Mouse (Mus musculus) neural tube, embryonic 14.5 days (tissue): ENCODE results near the gene Trim50. TPM values are rescaled to one million over a fixed set of nuclear protein-coding genes. Genes with fewer than 3 reads are reported as not detected.

Experiments
- ATAC-seq: fragments of 200-750 bp; cut with Nextera tagmentation; 2 replicates; pipeline ENCODE4 v1.8.0; 2017; ENCODE audit warnings: low read depth, mild to moderate bottlenecking, moderate TSS enrichment, moderate library complexity
- H3K27ac ChIP-seq: fragments of 300-500 bp; sonication (generic); 2 replicates; pipeline ENCODE4 v1.5.1; 2014; ENCODE audit warnings: low read depth, mild to moderate bottlenecking, control low read depth, low read length, moderate library complexity, mixed read lengths
- H3K27me3 ChIP-seq: fragments of 300-500 bp; sonication (generic); 2 replicates; pipeline ENCODE4 v1.6.1; 2014; ENCODE audit warnings: low read length; ENCODE audit not compliant: control insufficient read depth, insufficient read depth
- H3K36me3 ChIP-seq: fragments of 300-500 bp; sonication (generic); 2 replicates; pipeline ENCODE4 v1.6.1; 2014; ENCODE audit warnings: low read length, mixed read lengths; ENCODE audit not compliant: control insufficient read depth, insufficient read depth
- H3K4me1 ChIP-seq: fragments of 300-500 bp; sonication (generic); 2 replicates; pipeline ENCODE4 v1.6.1; 2014; ENCODE audit warnings: low read length; ENCODE audit not compliant: control insufficient read depth, insufficient read depth
- H3K4me2 ChIP-seq: fragments of 300-500 bp; sonication (generic); 2 replicates; pipeline ENCODE4 v1.6.1; 2014; ENCODE audit warnings: mild to moderate bottlenecking, low read depth, low read length, control low read depth
- H3K4me3 ChIP-seq: fragments of 300-500 bp; sonication (generic); 2 replicates; pipeline ENCODE4 v1.5.1; 2014; ENCODE audit warnings: low read depth, low read length, control low read depth, mixed read lengths
- H3K9ac ChIP-seq: fragments of 300-500 bp; sonication (generic); replicated peaks from 2 replicates; pipeline ENCODE4 v1.6.1; 2014; ENCODE audit warnings: low read depth, mild to moderate bottlenecking, control low read depth, low read length, mixed read lengths
- H3K9me3 ChIP-seq: fragments of 300-500 bp; sonication (generic); 2 replicates; pipeline ENCODE4 v1.6.1; 2016; ENCODE audit warnings: low read length; ENCODE audit not compliant: control insufficient read depth
- WGBS: fragments of 180-500 bp; shearing (Covaris S2); extraction: QIAGEN DNeasy Blood & Tissue Kit; methylation state at CpG from one replicate; pipeline ENCODE4 v1.1.7; 2014; 5-methylcytosine and 5-hydroxymethylcytosine counted together
- polyA plus RNA-seq: library from polyadenylated mRNA; unstranded; fragments of >200 nt; fragmentation: Nextera tagmentation; extraction: Ambion mirVana; gene quantifications from 2 replicates; pipeline ENCODE4 v1.2.1, GENCODE M21; 2014

Trim50 gene
- polyA plus RNA-seq, 1 experiment from 2014 or later, result not detected

GRCm38 (mm10) chr5:135337575-135337974, 15.5 kb upstream of the Trim50 start:
- WGBS, result 61% methylated on average over 3 of the region's 3 CpGs
- Histone ChIP-seq H3K9me3 (no peaks in the 10 kb centered on the region), H3K4me2 (no peak overlapping the region), H3K4me1 (no peaks in the 10 kb centered on the region), H3K9ac (no peak overlapping the region), H3K27ac (no peak overlapping the region), H3K27me3 (no peaks in the 10 kb centered on the region), H3K36me3 (no peaks in the 10 kb centered on the region), H3K4me3 (no peak overlapping the region)
- ATAC-seq, result no peak

GRCm38 (mm10) chr5:135345989-135346388, 7.1 kb upstream of the Trim50 start:
- H3K9ac ChIP-seq, result no peak overlapping the region
- WGBS, result 78% methylated on average over 7 of the region's 7 CpGs
- no peak overlapping the region for H3K4me3 ChIP-seq
- H3K27ac ChIP-seq, result no peak overlapping the region
- no peaks in the 10 kb centered on the region for H3K27me3 ChIP-seq
- H3K36me3 ChIP-seq, result no peaks in the 10 kb centered on the region
- no peak for ATAC-seq
- no peaks in the 10 kb centered on the region; the same call in 1 of the 2 replicates for H3K9me3 ChIP-seq
- H3K4me1 ChIP-seq, result no peaks in the 10 kb centered on the region
- H3K4me2 ChIP-seq, result no peak overlapping the region

GRCm38 (mm10) chr5:135346430-135346829, 6.7 kb upstream of the Trim50 start:
- no peak overlapping the region for H3K4me2 ChIP-seq
- H3K9me3 ChIP-seq, result no peaks in the 10 kb centered on the region; the same call in 1 of the 2 replicates
- no peak overlapping the region for H3K9ac ChIP-seq
- WGBS, result 15% methylated on average over 1 of the region's 1 CpGs
- H3K27ac ChIP-seq, result no peak overlapping the region
- H3K4me3 ChIP-seq, result no peak overlapping the region
- H3K4me1 ChIP-seq, result no peaks in the 10 kb centered on the region
- H3K27me3 ChIP-seq, result no peaks in the 10 kb centered on the region
- no peak for ATAC-seq
- no peaks in the 10 kb centered on the region for H3K36me3 ChIP-seq

- Histone ChIP-seq H3K9me3 (no peaks in the 10 kb centered on the region; the same call in 1 of the 2 replicates), H3K4me3 (no peak overlapping the region), H3K4me1 (no peaks in the 10 kb centered on the region), H3K4me2 (no peak overlapping the region), H3K27me3 (no peaks in the 10 kb centered on the region), H3K9ac (no peak overlapping the region), H3K36me3 (no peaks in the 10 kb centered on the region), H3K27ac (no peak overlapping the region)
- 72% methylated on average over 4 of the region's 4 CpGs for WGBS
- ATAC-seq, result no peak
Measured at GRCm38 (mm10) chr5:135347511-135348011, 5.5 kb upstream of the Trim50 start.

- WGBS, result 90% methylated on average over 35 of the region's 35 CpGs
- H3K9me3 ChIP-seq, result no peaks in the 10 kb centered on the region; the same call in 1 of the 2 replicates
- H3K4me2 ChIP-seq, result no peak within 1 kb of the TSS
- no peak for ATAC-seq
- no peak within 1 kb of the TSS for H3K4me3 ChIP-seq
- H3K4me1 ChIP-seq, result no peaks in the 10 kb centered on the region
- H3K9ac ChIP-seq, result no peak within 1 kb of the TSS
- no peaks in the 10 kb centered on the region for H3K27me3 ChIP-seq
- no peaks in the 10 kb centered on the region for H3K36me3 ChIP-seq
- no peak within 1 kb of the TSS for H3K27ac ChIP-seq
Measured at GRCm38 (mm10) chr5:135349862-135350261, 3.2 kb upstream of the Trim50 start, which contains the start of gene Fkbp6. Gene Fkbp6, minus strand, starts transcription at chr5:135350044.

GRCm38 (mm10) chr5:135351606-135352005, 1.5 kb upstream of the Trim50 start:
- ATAC-seq, result no peak
- no peak overlapping the region for H3K4me3 ChIP-seq
- no peak overlapping the region for H3K27ac ChIP-seq
- H3K4me2 ChIP-seq, result no peak overlapping the region
- H3K9me3 ChIP-seq, result no peaks in the 10 kb centered on the region; the same call in 1 of the 2 replicates
- 86% methylated on average over 13 of the region's 13 CpGs for WGBS
- no peaks in the 10 kb centered on the region for H3K4me1 ChIP-seq
- no peak overlapping the region for H3K9ac ChIP-seq
- H3K27me3 ChIP-seq, result no peaks in the 10 kb centered on the region
- no peaks in the 10 kb centered on the region for H3K36me3 ChIP-seq

GRCm38 (mm10) chr5:135353564-135353963, 469 bp downstream of the Trim50 start:
- 16% methylated on average over 20 of the region's 20 CpGs for WGBS
- ATAC-seq, result no peak
- H3K9me3 ChIP-seq, result no peaks in the 10 kb centered on the region; the same call in 1 of the 2 replicates
- no peaks in the 10 kb centered on the region for H3K27me3 ChIP-seq
- H3K27ac ChIP-seq, result no peak overlapping the region
- no peak overlapping the region for H3K4me2 ChIP-seq
- no peaks in the 10 kb centered on the region for H3K4me1 ChIP-seq
- no peak overlapping the region for H3K9ac ChIP-seq
- H3K36me3 ChIP-seq, result no peaks in the 10 kb centered on the region
- H3K4me3 ChIP-seq, result no peak overlapping the region

GRCm38 (mm10) chr5:135356090-135356489, 3.0 kb downstream of the Trim50 start:
- no peak overlapping the region for H3K27ac ChIP-seq
- no peak for ATAC-seq
- 41% methylated on average over 1 of the region's 1 CpGs for WGBS
- H3K27me3 ChIP-seq, result no peaks in the 10 kb centered on the region
- no peaks in the 10 kb centered on the region for H3K9me3 ChIP-seq
- H3K4me1 ChIP-seq, result no peaks in the 10 kb centered on the region
- H3K4me3 ChIP-seq, result no peak overlapping the region
- no peak overlapping the region for H3K4me2 ChIP-seq
- H3K36me3 ChIP-seq, result no peaks in the 10 kb centered on the region
- H3K9ac ChIP-seq, result no peak overlapping the region

GRCm38 (mm10) chr5:135357556-135357955, 4.5 kb downstream of the Trim50 start:
- no peaks in the 10 kb centered on the region for H3K36me3 ChIP-seq
- H3K4me2 ChIP-seq, result no peak overlapping the region
- ATAC-seq, result no peak
- H3K27ac ChIP-seq, result no peak overlapping the region
- H3K27me3 ChIP-seq, result no peaks in the 10 kb centered on the region
- WGBS, result 89% methylated on average over 2 of the region's 2 CpGs
- no peaks in the 10 kb centered on the region for H3K9me3 ChIP-seq
- H3K9ac ChIP-seq, result no peak overlapping the region
- no peaks in the 10 kb centered on the region for H3K4me1 ChIP-seq
- no peak overlapping the region for H3K4me3 ChIP-seq
